In the genomic region with DNA sequence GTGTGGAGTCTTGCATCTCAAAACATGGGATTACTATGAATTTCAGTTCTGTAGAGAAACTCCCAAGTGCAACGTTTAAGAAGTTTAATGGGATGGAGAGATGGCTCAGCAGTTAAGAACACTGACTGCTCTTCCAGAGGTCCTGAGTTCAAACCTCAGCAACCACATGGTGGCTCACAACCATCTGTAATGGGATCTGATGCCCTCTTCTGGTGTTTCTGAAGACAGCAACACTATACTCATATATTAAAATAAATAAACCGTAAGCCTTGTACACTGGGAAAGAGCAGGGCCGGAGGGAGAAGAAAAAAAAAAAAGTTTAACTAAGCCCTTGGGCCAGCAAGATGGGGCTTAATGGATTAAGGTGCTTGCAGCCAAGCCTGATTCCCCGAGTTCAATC, we compare ENCODE assay signal across 26 mouse cellular contexts. TPM values are rescaled to one million over a fixed set of nuclear protein-coding genes. Genes with fewer than 3 reads are reported as not detected.
DNase-seq lines count a peak whose midpoint lies in the region; ATAC-seq and TF ChIP-seq lines count a peak whose summit lies in the region.
"Had no signal": no experiment of that assay in that cellular context is flagged by ENCODE, and none has a peak within 500 bp of the region (broad histone marks: within the 10 kb centered on the region; RNA-seq: fewer than 3 reads in every experiment).

No protein-coding gene starts in this region.

- H3K4me2 ChIP-seq in intestine, postnatal 0 days (replicated peaks; ENCODE audit: low read depth), result no peak overlapping the region
- no peak overlapping the region for H3K4me2 ChIP-seq in intestine, embryonic 16.5 days (ENCODE audit: low read depth, low read length)
- H3K4me2 ChIP-seq in lung, embryonic 14.5 days, result no peak overlapping the region
- no peak overlapping the region for H3K4me2 ChIP-seq in stomach, postnatal 0 days (replicated peaks; ENCODE audit: low read depth)
- H3K4me2 ChIP-seq: heart, embryonic 13.5 days; limb, embryonic 13.5 days; liver, embryonic 11.5 days; midbrain, embryonic 12.5 days; neural tube, embryonic 15.5 days; stomach, embryonic 15.5 days had no signal

- ATAC-seq in intestine, postnatal 0 days, result no peak
- no peak for ATAC-seq in intestine, embryonic 16.5 days
- ATAC-seq in lung, embryonic 14.5 days (ENCODE audit: insufficient read depth), result no peak
- no peak for ATAC-seq in stomach, postnatal 0 days (ENCODE audit: low FRiP score, low TSS enrichment)
- ATAC-seq: forebrain, embryonic 14.5 days had no signal

- 0 out of 2 replicates have a peak, but pooled peaks have one; percentile 12 for TF ChIP-seq CTCF in gastrocnemius, adult 2 months (IDR thresholded peaks at IDR 0.05)
- peak; percentile 43 for TF ChIP-seq CTCF in intestine, postnatal 0 days (IDR thresholded peaks at IDR 0.05; ENCODE audit: low read depth)
- 0 out of 2 replicates have a peak, but pooled peaks have one; percentile 5 for TF ChIP-seq CTCF in lung, embryonic 14.5 days (IDR thresholded peaks at IDR 0.05; ENCODE audit: low read depth)
- peak; percentile 46 for TF ChIP-seq CTCF in stomach, postnatal 0 days (IDR thresholded peaks at IDR 0.05; ENCODE audit: low read depth)

- H3K9me3 ChIP-seq in intestine, postnatal 0 days (ENCODE audit: control insufficient read depth), result no peaks in the 10 kb centered on the region
- H3K9me3 ChIP-seq in intestine, embryonic 16.5 days (ENCODE audit: control insufficient read depth, low read length), result no peaks in the 10 kb centered on the region
- H3K9me3 ChIP-seq in lung, embryonic 14.5 days (ENCODE audit: low read depth, low read length), result no peaks in the 10 kb centered on the region
- no peaks in the 10 kb centered on the region for H3K9me3 ChIP-seq in stomach, postnatal 0 days (ENCODE audit: control insufficient read depth, low read length)
- H3K9me3 ChIP-seq: heart, embryonic 13.5 days; limb, embryonic 13.5 days; midbrain, embryonic 12.5 days; neural tube, embryonic 15.5 days; stomach, embryonic 15.5 days had no signal

- no peak overlapping the region for H3K9ac ChIP-seq in intestine, postnatal 0 days (ENCODE audit: low read depth, low read length)
- H3K9ac ChIP-seq in intestine, embryonic 16.5 days (ENCODE audit: low read depth, low read length), result no peak overlapping the region
- H3K9ac ChIP-seq in lung, embryonic 14.5 days, result no peak overlapping the region
- H3K9ac ChIP-seq in stomach, postnatal 0 days (ENCODE audit: low read length), result no peak overlapping the region
- H3K9ac ChIP-seq: heart, embryonic 13.5 days; limb, embryonic 13.5 days; midbrain, embryonic 12.5 days; neural tube, embryonic 15.5 days; stomach, embryonic 15.5 days had no signal

- WGBS in intestine, postnatal 0 days, result 77% methylated on average over 4 of the region's 4 CpGs
- WGBS in intestine, embryonic 16.5 days, result 74% methylated on average over 4 of the region's 4 CpGs
- WGBS in lung, embryonic 14.5 days, result 70% methylated on average over 4 of the region's 4 CpGs
- 72% methylated on average over 4 of the region's 4 CpGs for WGBS in stomach, postnatal 0 days

- H3K36me3 ChIP-seq in intestine, postnatal 0 days (ENCODE audit: control insufficient read depth, insufficient read depth), result peaks cover 36% of the 10 kb centered on the region
- peaks cover 25% of the 10 kb centered on the region for H3K36me3 ChIP-seq in intestine, embryonic 16.5 days (ENCODE audit: control insufficient read depth, insufficient read depth, low read length)
- H3K36me3 ChIP-seq in lung, embryonic 14.5 days (ENCODE audit: insufficient read depth), result peaks cover 52% of the 10 kb centered on the region
- H3K36me3 ChIP-seq in stomach, postnatal 0 days (ENCODE audit: control insufficient read depth, insufficient read depth, low read length), result peaks cover 23% of the 10 kb centered on the region

- H3K27me3 ChIP-seq in intestine, postnatal 0 days (replicated peaks; ENCODE audit: control insufficient read depth, insufficient read depth, low read length), result no peaks in the 10 kb centered on the region
- H3K27me3 ChIP-seq in intestine, embryonic 16.5 days (replicated peaks; ENCODE audit: control insufficient read depth, insufficient read depth, low read length), result no peaks in the 10 kb centered on the region
- H3K27me3 ChIP-seq in lung, embryonic 14.5 days (ENCODE audit: insufficient read depth, low read length), result no peaks in the 10 kb centered on the region
- H3K27me3 ChIP-seq in stomach, postnatal 0 days (ENCODE audit: control insufficient read depth, insufficient read depth, low read length), result no peaks in the 10 kb centered on the region
- H3K27me3 ChIP-seq: CH12.LX; heart, embryonic 13.5 days; limb, embryonic 13.5 days; midbrain, embryonic 12.5 days; neural tube, embryonic 15.5 days; stomach, embryonic 15.5 days had no signal

- intact Hi-C loops in gastrocnemius, adult 2 months (cut with DNase I), result loop anchor here (5.0 kb wide), 2 partner anchors 46 to 91 kb away; no protein-coding TSS in a partner anchor

- no peaks in the 10 kb centered on the region for H3K4me1 ChIP-seq in intestine, postnatal 0 days (replicated peaks; ENCODE audit: control insufficient read depth, insufficient read depth, low read length)
- no peaks in the 10 kb centered on the region for H3K4me1 ChIP-seq in intestine, embryonic 16.5 days (ENCODE audit: control insufficient read depth, insufficient read depth, low read length)
- H3K4me1 ChIP-seq in lung, embryonic 14.5 days (ENCODE audit: insufficient read depth), result no peaks in the 10 kb centered on the region
- H3K4me1 ChIP-seq in stomach, postnatal 0 days (replicated peaks; ENCODE audit: control insufficient read depth, insufficient read depth), result no peaks in the 10 kb centered on the region
- H3K4me1 ChIP-seq: heart, embryonic 13.5 days; limb, embryonic 13.5 days; midbrain, embryonic 12.5 days; neural tube, embryonic 15.5 days; stomach, embryonic 15.5 days had no signal

- H3K4me3 ChIP-seq in gastrocnemius, adult 2 months, result no peak overlapping the region
- no peak overlapping the region for H3K4me3 ChIP-seq in intestine, postnatal 0 days (ENCODE audit: low read depth, low read length)
- no peak overlapping the region for H3K4me3 ChIP-seq in intestine, embryonic 16.5 days (ENCODE audit: low read length)
- H3K4me3 ChIP-seq in lung, embryonic 14.5 days (ENCODE audit: low read depth, low read length), result no peak overlapping the region
- H3K4me3 ChIP-seq in stomach, postnatal 0 days (ENCODE audit: low read depth, low read length), result no peak overlapping the region
- H3K4me3 ChIP-seq: heart, embryonic 13.5 days; limb, embryonic 13.5 days; midbrain, embryonic 12.5 days; neural tube, embryonic 15.5 days; stomach, embryonic 15.5 days had no signal

- DNase-seq in gastrocnemius, adult 2 months, result no peak
- DNase-seq in gastrocnemius, adult 8-10 months (ENCODE audit: low spot score in 2 of 2), result no peak
- no peak for DNase-seq in lung, embryonic 14.5 days
- DNase-seq in lung, postnatal 10 days, result no peak
- no peak for DNase-seq in stomach, postnatal 0 days (ENCODE audit: low spot score)
- DNase-seq: adrenal gland, postnatal 10 days; cerebellum, adult 8-10 months; cerebellum, postnatal 36 days; gastrocnemius, postnatal 36 days; heart, postnatal 14 days; kidney, adult 8-10 months; kidney, postnatal 10 days; lung, adult 18-20 months; lung, postnatal 36 days; right cerebral cortex, postnatal 25 days; thymus, postnatal 14 days had no signal

- TF ChIP-seq EP300 in stomach, postnatal 0 days (optimal IDR thresholded peaks at IDR 0.05), result no peak

- H3K27ac ChIP-seq in gastrocnemius, adult 2 months, result no peak overlapping the region
- no peak overlapping the region for H3K27ac ChIP-seq in intestine, postnatal 0 days (ENCODE audit: low read depth, low read length)
- H3K27ac ChIP-seq in intestine, embryonic 16.5 days (ENCODE audit: low read length), result no peak overlapping the region
- no peak overlapping the region for H3K27ac ChIP-seq in lung, embryonic 14.5 days (ENCODE audit: low read depth)
- H3K27ac ChIP-seq in stomach, postnatal 0 days (replicated peaks), result no peak overlapping the region
- H3K27ac ChIP-seq: heart, embryonic 13.5 days; limb, embryonic 13.5 days; midbrain, embryonic 12.5 days; neural tube, embryonic 15.5 days; stomach, embryonic 15.5 days had no signal

RNA-seq across cellular contexts. Expression of gene Kdelr2, which starts 19.4 kb away (rescaled TPM):
- 10 to 100 TPM; 33.1 to 37.6 TPM for total RNA-seq in gastrocnemius, adult 2 months (2021)
- total RNA-seq in gastrocnemius, adult 8-10 months (2022), result 10 to 100 TPM; 31.4 to 36.1 (median 32.8) TPM
- 429 and 451 TPM in 2 replicates for polyA plus RNA-seq in intestine, postnatal 0 days (2015; fragmentation: Nextera tagmentation; extraction: Ambion mirVana)
- 345 and 360 TPM in 2 replicates for polyA plus RNA-seq in intestine, embryonic 16.5 days (2015; fragmentation: Nextera tagmentation; extraction: Ambion mirVana)
- polyA plus RNA-seq in lung, embryonic 14.5 days (2014; fragmentation: Nextera tagmentation; extraction: Ambion mirVana), result 343 and 370 TPM in 2 replicates
- 287 and 315 TPM in 2 replicates for polyA plus RNA-seq in stomach, postnatal 0 days (2015; fragmentation: Nextera tagmentation; extraction: Ambion mirVana)

RNA-seq across cellular contexts. Expression of gene Daglb, which starts 41.4 kb away (rescaled TPM):
- total RNA-seq in gastrocnemius, adult 2 months (2021), result 1 to 10 TPM; 8.0 to 10.0 TPM
- 10 to 100 TPM in 1 of 4 experiments, 1 to 10 TPM in 3; 9.5 to 11.2 (median 9.8) TPM for total RNA-seq in gastrocnemius, adult 8-10 months (2022)
- 10.6 and 11.4 TPM in 2 replicates for polyA plus RNA-seq in intestine, postnatal 0 days (2015; fragmentation: Nextera tagmentation; extraction: Ambion mirVana)
- 16.2 and 18.5 TPM in 2 replicates for polyA plus RNA-seq in intestine, embryonic 16.5 days (2015; fragmentation: Nextera tagmentation; extraction: Ambion mirVana)
- polyA plus RNA-seq in lung, embryonic 14.5 days (2014; fragmentation: Nextera tagmentation; extraction: Ambion mirVana), result 7.3 and 9.2 TPM in 2 replicates
- polyA plus RNA-seq in stomach, postnatal 0 days (2015; fragmentation: Nextera tagmentation; extraction: Ambion mirVana), result 5.5 and 5.9 TPM in 2 replicates
